Mouse (Mus musculus) forebrain, embryonic 12.5 days (tissue): Measurements from ENCODE around the gene Ankrd13b. TPM values are rescaled to one million over a fixed set of nuclear protein-coding genes. Genes with fewer than 3 reads are reported as not detected.

Source experiments
- ATAC-seq: fragments of 200-750 bp; cut with Nextera tagmentation; 2 replicates; pipeline ENCODE4 v1.8.0; 2017; ENCODE audit warnings: moderate TSS enrichment; ENCODE audit not compliant: low FRiP score
- H3K27ac ChIP-seq: fragments of 300-500 bp; sonication (generic); 2 replicates; pipeline ENCODE4 v1.5.1; 2016; ENCODE audit warnings: mild to moderate bottlenecking
- H3K27me3 ChIP-seq: fragments of 300-500 bp; sonication (generic); 2 replicates; pipeline ENCODE4 v1.6.1; 2016; ENCODE audit warnings: mild to moderate bottlenecking
- H3K36me3 ChIP-seq: fragments of 300-500 bp; sonication (generic); replicated peaks from 2 replicates; pipeline ENCODE4 v1.6.1; 2016; ENCODE audit warnings: mild to moderate bottlenecking
- H3K4me1 ChIP-seq: fragments of 300-500 bp; sonication (generic); 2 replicates; pipeline ENCODE4 v1.6.1; 2016
- H3K4me2 ChIP-seq: fragments of 300-500 bp; sonication (generic); 2 replicates; pipeline ENCODE4 v1.6.1; 2016; ENCODE audit warnings: mild to moderate bottlenecking, moderate library complexity
- H3K4me3 ChIP-seq: fragments of 300-500 bp; sonication (generic); replicated peaks from 2 replicates; pipeline ENCODE4 v1.5.1; 2016; ENCODE audit warnings: mild to moderate bottlenecking
- H3K9ac ChIP-seq: fragments of 300-500 bp; sonication (generic); 2 replicates; pipeline ENCODE4 v1.6.1; 2016; ENCODE audit warnings: mild to moderate bottlenecking
- H3K9me3 ChIP-seq: fragments of 300-500 bp; sonication (generic); 2 replicates; pipeline ENCODE4 v1.6.1; 2016
- WGBS: fragments of 180-500 bp; shearing (Covaris S2); methylation state at CpG from one replicate; pipeline ENCODE4 v1.1.7; 2016; 5-methylcytosine and 5-hydroxymethylcytosine counted together
- polyA plus RNA-seq: library from polyadenylated mRNA; unstranded; fragments of >200 nt; fragmentation: Nextera tagmentation; extraction: Ambion mirVana; gene quantifications from 2 replicates; pipeline ENCODE4 v1.2.1, GENCODE M21; 2016

Gene Ankrd13b
- polyA plus RNA-seq, 1 experiment from 2014 or later, result 25.1 TPM

GRCm38 (mm10) chr11:77515637-77516552 is 26.4 kb upstream of the Ankrd13b start, which contains the start of gene Trp53i13:
Gene Trp53i13 (minus strand): TSS chr11:77515980.
- H3K4me3 ChIP-seq, result peak within 1 kb of the TSS; percentile 54
- H3K9ac ChIP-seq, result peak within 1 kb of the TSS; percentile 62
- H3K9me3 ChIP-seq, result no peaks in the 10 kb centered on the region
- ATAC-seq, result no peak; the same call in 1 of the 2 replicates
- WGBS, result 5% methylated on average over 39 of the region's 39 CpGs
- peak within 1 kb of the TSS; percentile 57 for H3K27ac ChIP-seq
- peaks cover 36% of the 10 kb centered on the region for H3K27me3 ChIP-seq
- peaks cover 56% of the 10 kb centered on the region for H3K4me1 ChIP-seq
- peak within 1 kb of the TSS; percentile 94 for H3K4me2 ChIP-seq
- H3K36me3 ChIP-seq, result no peaks in the 10 kb centered on the region

- H3K27ac ChIP-seq, result peak within 1 kb of the TSS; percentile 57
- peak; percentile 56 for ATAC-seq
These were observed 25.6 kb upstream of the Ankrd13b start, which contains the start of gene Abhd15 for GRCm38 (mm10) chr11:77514832-77515636. Gene Abhd15 (plus strand): TSS chr11:77515121.

GRCm38 (mm10) chr11:77514281-77514831 is 24.9 kb upstream of the Ankrd13b start:
- peaks cover 36% of the 10 kb centered on the region for H3K27me3 ChIP-seq
- peaks cover under 1% of the 10 kb centered on the region; the same call in 1 of the 2 replicates for H3K36me3 ChIP-seq
- no peaks in the 10 kb centered on the region for H3K9me3 ChIP-seq
- 0 out of 2 replicates have a peak overlapping the region, but pooled peaks have one; percentile 32 for H3K27ac ChIP-seq
- ATAC-seq, result no peak
- 4% methylated on average over 19 of the region's 19 CpGs for WGBS
- H3K4me1 ChIP-seq, result peaks cover 42% of the 10 kb centered on the region
- H3K9ac ChIP-seq, result peak overlapping the region; percentile 62
- peak overlapping the region; percentile 94 for H3K4me2 ChIP-seq
- peak overlapping the region; percentile 54 for H3K4me3 ChIP-seq

More at GRCm38 (mm10) chr11:77514832-77515636, 25.6 kb upstream of the Ankrd13b start, which contains the start of gene Abhd15:
- Histone ChIP-seq H3K9me3 (no peaks in the 10 kb centered on the region), H3K36me3 (no peaks in the 10 kb centered on the region; the same call in 1 of the 2 replicates), H3K27me3 (peaks cover 36% of the 10 kb centered on the region), H3K4me1 (peaks cover 49% of the 10 kb centered on the region), H3K4me3 (peak within 1 kb of the TSS; percentile 54), H3K4me2 (peak within 1 kb of the TSS; percentile 94), H3K9ac (peak within 1 kb of the TSS; percentile 62)
- under 1% methylated on average over 67 of the region's 72 CpGs for WGBS

- 5% methylated on average over 10 of the region's 10 CpGs for WGBS
- no peak for ATAC-seq
These were observed 24.3 kb upstream of the Ankrd13b start for GRCm38 (mm10) chr11:77513811-77514170.

GRCm38 (mm10) chr11:77512891-77513810 is 23.7 kb upstream of the Ankrd13b start:
- peak; percentile 72 for ATAC-seq
- H3K36me3 ChIP-seq, result peaks cover 6% of the 10 kb centered on the region; the same call in 1 of the 2 replicates
- H3K4me1 ChIP-seq, result peaks cover 46% of the 10 kb centered on the region
- H3K9ac ChIP-seq, result peak overlapping the region; percentile 72
- under 1% methylated on average over 78 of the region's 84 CpGs for WGBS
- peak overlapping the region; percentile 61; the same call in 1 of the 2 replicates for H3K27ac ChIP-seq
- no peaks in the 10 kb centered on the region for H3K9me3 ChIP-seq
- H3K27me3 ChIP-seq, result peaks cover 39% of the 10 kb centered on the region
- H3K4me2 ChIP-seq, result peak overlapping the region; percentile 94
- peak overlapping the region; percentile 61 for H3K4me3 ChIP-seq

More at GRCm38 (mm10) chr11:77513811-77514170, 24.3 kb upstream of the Ankrd13b start:
- peaks cover 40% of the 10 kb centered on the region for H3K4me1 ChIP-seq
- no peaks in the 10 kb centered on the region for H3K9me3 ChIP-seq
- H3K9ac ChIP-seq, result peak overlapping the region; percentile 72
- peak overlapping the region; percentile 61 for H3K4me3 ChIP-seq
- H3K36me3 ChIP-seq, result peaks cover 6% of the 10 kb centered on the region; the same call in 1 of the 2 replicates
- peaks cover 36% of the 10 kb centered on the region for H3K27me3 ChIP-seq
- peak overlapping the region; percentile 94 for H3K4me2 ChIP-seq
- H3K27ac ChIP-seq, result peak overlapping the region; percentile 38; the same call in 1 of the 2 replicates

- no peak overlapping the region for H3K4me2 ChIP-seq
- H3K4me3 ChIP-seq, result no peak overlapping the region
- H3K27me3 ChIP-seq, result peaks cover 26% of the 10 kb centered on the region
- WGBS, result 83% methylated on average over 5 of the region's 5 CpGs
- ATAC-seq, result no peak
- H3K9me3 ChIP-seq, result no peaks in the 10 kb centered on the region
- H3K9ac ChIP-seq, result no peak overlapping the region
- peaks cover 46% of the 10 kb centered on the region for H3K4me1 ChIP-seq
- H3K36me3 ChIP-seq, result peaks cover 18% of the 10 kb centered on the region
- H3K27ac ChIP-seq, result no peak overlapping the region
These were observed 21.9 kb upstream of the Ankrd13b start for GRCm38 (mm10) chr11:77511336-77511735.

- Histone ChIP-seq H3K4me1 (peaks cover 17% of the 10 kb centered on the region), H3K4me2 (peak overlapping the region; percentile 67), H3K9me3 (no peaks in the 10 kb centered on the region), H3K27ac (no peak overlapping the region), H3K27me3 (0 out of 2 replicates have a peak, but pooled peaks cover 3% of the 10 kb centered on the region), H3K4me3 (peak overlapping the region; percentile 31), H3K36me3 (peaks cover 48% of the 10 kb centered on the region), H3K9ac (peak overlapping the region; percentile 44)
- WGBS, result 22% methylated on average over 49 of the region's 49 CpGs
- peak; percentile 74 for ATAC-seq
These were observed 18.9 kb upstream of the Ankrd13b start for GRCm38 (mm10) chr11:77508068-77509021.

GRCm38 (mm10) chr11:77507426-77507825 is 17.9 kb upstream of the Ankrd13b start:
- ATAC-seq, result peak; percentile 15; the same call in 1 of the 2 replicates
- H3K27ac ChIP-seq, result no peak overlapping the region
- H3K27me3 ChIP-seq, result 0 out of 2 replicates have a peak, but pooled peaks cover 3% of the 10 kb centered on the region
- peaks cover 58% of the 10 kb centered on the region for H3K36me3 ChIP-seq
- WGBS, result 75% methylated on average over 4 of the region's 4 CpGs
- no peak overlapping the region for H3K4me2 ChIP-seq
- no peaks in the 10 kb centered on the region for H3K9me3 ChIP-seq
- peaks cover 13% of the 10 kb centered on the region for H3K4me1 ChIP-seq
- H3K4me3 ChIP-seq, result no peak overlapping the region
- no peak overlapping the region for H3K9ac ChIP-seq

- Histone ChIP-seq H3K27me3 (0 out of 2 replicates have a peak, but pooled peaks cover 3% of the 10 kb centered on the region), H3K27ac (no peak overlapping the region), H3K9me3 (no peaks in the 10 kb centered on the region), H3K4me1 (peaks cover 9% of the 10 kb centered on the region), H3K4me3 (no peak overlapping the region), H3K9ac (no peak overlapping the region), H3K4me2 (no peak overlapping the region), H3K36me3 (peaks cover 62% of the 10 kb centered on the region)
- ATAC-seq, result no peak
- WGBS, result 87% methylated on average over 6 of the region's 6 CpGs
These were observed 17.5 kb upstream of the Ankrd13b start for GRCm38 (mm10) chr11:77506941-77507340.

GRCm38 (mm10) chr11:77506273-77506672 is 16.8 kb upstream of the Ankrd13b start:
- H3K4me2 ChIP-seq, result no peak overlapping the region
- 0 out of 2 replicates have a peak overlapping the region, but pooled peaks have one; percentile 8 for H3K27ac ChIP-seq
- 0 out of 2 replicates have a peak, but pooled peaks cover 3% of the 10 kb centered on the region for H3K27me3 ChIP-seq
- H3K9ac ChIP-seq, result no peak overlapping the region
- no peak for ATAC-seq
- 88% methylated on average over 14 of the region's 14 CpGs for WGBS
- H3K4me3 ChIP-seq, result no peak overlapping the region
- H3K9me3 ChIP-seq, result no peaks in the 10 kb centered on the region
- H3K4me1 ChIP-seq, result peaks cover 8% of the 10 kb centered on the region
- peaks cover 63% of the 10 kb centered on the region for H3K36me3 ChIP-seq
